Mouse (Mus musculus) limb, embryonic 11.5 days (tissue): ENCODE data around the gene Coro2a. TPM values are rescaled to one million over a fixed set of nuclear protein-coding genes. Genes with fewer than 3 reads are reported as not detected.
A peak's percentile ranks its signal among the peaks of the same experiment; 100 is the strongest.

ENCODE experiments used
- ATAC-seq: fragments of 200-750 bp; cut with Nextera tagmentation; 2 replicates; pipeline ENCODE4 v1.8.0; 2017; ENCODE audit warnings: low read depth; ENCODE audit not compliant: insufficient number of reproducible peaks, low FRiP score, low TSS enrichment
- DNase-seq: peaks from one replicate; pipeline ENCODE4 v3.0.0-alpha.2; 2015; ENCODE audit warnings: low spot score
- H3K27ac ChIP-seq: fragments of 300-500 bp; sonication (generic); replicated peaks from 2 replicates; pipeline ENCODE4 v1.5.1; 2014; ENCODE audit warnings: low read depth, mild to moderate bottlenecking, low read length
- H3K27me3 ChIP-seq: fragments of 300-500 bp; sonication (generic); 2 replicates; pipeline ENCODE4 v1.6.1; 2014; ENCODE audit warnings: mild to moderate bottlenecking, low read length, mixed read lengths; ENCODE audit not compliant: control insufficient read depth, insufficient read depth
- H3K36me3 ChIP-seq: fragments of 300-500 bp; sonication (generic); 2 replicates; pipeline ENCODE4 v1.6.1; 2014; ENCODE audit warnings: mild to moderate bottlenecking, low read length, moderate library complexity, mixed read lengths; ENCODE audit not compliant: control insufficient read depth, insufficient read depth
- H3K4me1 ChIP-seq: fragments of 300-500 bp; sonication (generic); 2 replicates; pipeline ENCODE4 v1.6.1; 2014; ENCODE audit warnings: low read length, mixed read lengths; ENCODE audit not compliant: control insufficient read depth, insufficient read depth
- H3K4me2 ChIP-seq: fragments of 300-500 bp; sonication (generic); 2 replicates; pipeline ENCODE4 v1.6.1; 2014; ENCODE audit warnings: low read depth, mild to moderate bottlenecking, moderate library complexity; ENCODE audit not compliant: severe bottlenecking
- H3K4me3 ChIP-seq: fragments of 300-500 bp; sonication (generic); 2 replicates; pipeline ENCODE4 v1.5.1; 2014; ENCODE audit warnings: low read depth, low read length
- H3K9ac ChIP-seq: fragments of 300-500 bp; sonication (generic); 2 replicates; pipeline ENCODE4 v1.6.1; 2014; ENCODE audit warnings: mild to moderate bottlenecking, low read length
- H3K9me3 ChIP-seq: fragments of 300-500 bp; sonication (generic); 2 replicates; pipeline ENCODE4 v1.6.1; 2016; ENCODE audit warnings: low read length; ENCODE audit not compliant: control insufficient read depth
- WGBS: fragments of 180-500 bp; shearing (Covaris S2); extraction: QIAGEN DNeasy Blood & Tissue Kit; methylation state at CpG from one replicate; pipeline ENCODE4 v1.1.7; 2014; 5-methylcytosine and 5-hydroxymethylcytosine counted together
- polyA plus RNA-seq: library from polyadenylated mRNA; unstranded; fragments of >200 nt; fragmentation: Nextera tagmentation; extraction: Ambion mirVana; gene quantifications from 2 replicates; pipeline ENCODE4 v1.2.1, GENCODE M21; 2014

Gene Coro2a
- polyA plus RNA-seq, 1 experiment from 2014 or later: 1.7 TPM

DNA sequence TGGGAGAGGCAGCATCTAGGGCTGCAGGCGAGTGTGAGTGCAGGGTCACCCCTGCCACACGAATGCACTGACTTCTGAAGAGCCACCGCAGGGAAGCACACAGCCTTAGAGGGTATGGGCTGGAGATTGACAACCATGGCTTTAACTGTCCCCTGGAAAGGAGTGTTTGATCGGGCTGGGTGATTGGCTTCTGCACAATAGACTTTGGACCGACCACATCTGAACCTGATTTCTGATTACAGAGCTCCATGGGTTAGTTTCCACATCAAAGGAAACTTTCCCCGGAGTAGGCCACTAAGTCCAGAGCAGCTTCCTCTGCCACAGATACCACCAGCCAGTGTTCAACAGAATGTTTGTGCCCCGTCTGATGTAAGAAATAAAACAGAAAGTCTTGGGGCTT is 72.3 kb downstream of the Coro2a start:
- Histone ChIP-seq H3K27me3 (peaks cover 11% of the 10 kb centered on the region), H3K9ac (no peak overlapping the region), H3K4me3 (no peak overlapping the region), H3K27ac (no peak overlapping the region), H3K9me3 (no peaks in the 10 kb centered on the region), H3K4me1 (no peaks in the 10 kb centered on the region), H3K36me3 (no peaks in the 10 kb centered on the region), H3K4me2 (no peak overlapping the region)
- no peak for DNase-seq
- WGBS: 39% methylated on average over 7 of the region's 7 CpGs
- no peak for ATAC-seq

DNA sequence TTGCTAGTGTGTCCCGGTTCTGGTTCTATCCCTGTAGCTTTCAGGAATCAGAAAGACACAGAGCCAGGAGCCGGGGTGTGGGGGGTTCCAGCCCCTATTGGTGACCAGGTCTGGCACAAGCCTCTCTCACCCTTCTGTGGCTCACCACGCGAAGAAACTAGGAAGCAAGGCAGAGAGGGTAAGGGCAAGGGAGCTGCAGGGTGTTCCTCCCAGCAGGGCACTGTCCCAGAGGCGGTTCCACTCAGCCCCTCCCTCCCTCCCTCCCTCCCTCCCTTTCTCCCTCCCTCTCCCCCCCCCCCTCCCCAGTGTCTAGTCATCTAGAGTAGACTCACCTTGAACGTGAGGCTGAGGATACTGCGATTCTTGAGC is 74.5 kb downstream of the Coro2a start:
- WGBS: 3% methylated on average over 7 of the region's 7 CpGs
- Histone ChIP-seq H3K4me2 (peak overlapping the region; percentile 41), H3K27ac (no peak overlapping the region), H3K4me3 (no peak overlapping the region; the same call in 1 of the 2 replicates), H3K4me1 (no peaks in the 10 kb centered on the region), H3K36me3 (no peaks in the 10 kb centered on the region), H3K27me3 (no peaks in the 10 kb centered on the region), H3K9me3 (no peaks in the 10 kb centered on the region), H3K9ac (no peak overlapping the region)
- DNase-seq (no peak), ATAC-seq (no peak)

DNA sequence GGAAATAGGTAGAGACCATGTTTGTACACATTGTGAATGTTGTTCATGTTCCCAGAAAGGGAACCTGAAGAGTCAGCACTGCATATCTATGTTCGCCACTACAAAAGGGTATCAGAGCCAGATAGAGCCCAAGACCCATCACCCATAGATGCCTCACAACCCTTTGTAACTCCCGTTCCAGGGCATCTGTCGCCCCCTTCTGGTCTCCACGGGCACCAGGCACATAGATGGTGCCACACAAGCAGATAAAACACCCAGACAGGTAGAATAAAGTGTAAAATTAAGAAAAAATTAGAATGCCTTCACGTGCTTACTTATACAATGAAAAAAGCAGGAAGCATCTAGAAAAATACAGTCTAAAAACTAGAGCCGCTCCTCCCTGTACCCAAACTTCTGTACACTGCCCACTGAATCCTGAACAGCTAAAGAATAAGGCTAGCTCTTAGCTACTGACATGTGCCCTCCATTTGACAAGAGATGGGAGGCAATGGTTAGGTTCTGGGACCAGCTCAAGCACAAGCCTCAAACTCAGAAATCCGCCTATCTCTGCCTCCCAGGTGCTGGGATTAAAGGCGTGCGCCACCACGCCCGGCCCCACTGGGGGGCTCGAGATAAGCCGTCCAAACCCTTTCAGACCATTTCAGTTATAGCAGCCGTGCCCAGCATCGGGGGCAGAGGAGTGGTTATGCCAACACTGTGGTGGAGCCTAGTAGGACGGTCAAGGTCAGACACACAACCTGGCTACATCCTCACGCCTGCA is 75.0 kb downstream of the Coro2a start:
- no peaks in the 10 kb centered on the region for H3K4me1 ChIP-seq
- peak overlapping the region; percentile 41 for H3K4me2 ChIP-seq
- ATAC-seq: no peak
- no peak overlapping the region for H3K4me3 ChIP-seq
- H3K27me3 ChIP-seq: no peaks in the 10 kb centered on the region
- H3K9ac ChIP-seq: no peak overlapping the region
- H3K36me3 ChIP-seq: no peaks in the 10 kb centered on the region
- DNase-seq: no peak
- H3K27ac ChIP-seq: no peak overlapping the region
- no peaks in the 10 kb centered on the region for H3K9me3 ChIP-seq
- 28% methylated on average over 17 of the region's 17 CpGs for WGBS

DNA sequence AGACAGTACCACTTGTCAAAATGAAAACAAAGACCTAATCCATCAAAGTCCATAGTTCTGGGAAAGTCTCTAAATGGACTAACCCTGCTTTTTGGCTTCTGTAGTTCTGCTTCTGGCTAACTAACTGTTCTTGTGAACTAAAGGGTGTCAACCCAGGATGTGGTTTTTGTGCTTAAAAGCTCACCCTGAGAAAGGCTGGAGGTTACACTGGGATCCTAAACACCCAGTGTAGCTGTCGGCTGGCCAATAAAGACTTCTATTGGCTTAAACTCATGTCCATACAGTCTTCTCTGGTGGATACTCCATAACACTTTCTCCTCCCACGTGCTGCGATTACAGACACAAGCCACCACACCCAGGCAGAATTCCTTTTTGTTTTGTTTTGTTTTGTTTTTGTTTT is 75.8 kb downstream of the Coro2a start:
- DNase-seq: no peak
- Histone ChIP-seq H3K4me3 (no peak overlapping the region), H3K4me1 (no peaks in the 10 kb centered on the region), H3K9ac (no peak overlapping the region), H3K27ac (no peak overlapping the region), H3K36me3 (no peaks in the 10 kb centered on the region), H3K4me2 (no peak overlapping the region), H3K9me3 (no peaks in the 10 kb centered on the region), H3K27me3 (no peaks in the 10 kb centered on the region)
- WGBS: 88% methylated on average over 3 of the region's 3 CpGs
- no peak for ATAC-seq

DNA sequence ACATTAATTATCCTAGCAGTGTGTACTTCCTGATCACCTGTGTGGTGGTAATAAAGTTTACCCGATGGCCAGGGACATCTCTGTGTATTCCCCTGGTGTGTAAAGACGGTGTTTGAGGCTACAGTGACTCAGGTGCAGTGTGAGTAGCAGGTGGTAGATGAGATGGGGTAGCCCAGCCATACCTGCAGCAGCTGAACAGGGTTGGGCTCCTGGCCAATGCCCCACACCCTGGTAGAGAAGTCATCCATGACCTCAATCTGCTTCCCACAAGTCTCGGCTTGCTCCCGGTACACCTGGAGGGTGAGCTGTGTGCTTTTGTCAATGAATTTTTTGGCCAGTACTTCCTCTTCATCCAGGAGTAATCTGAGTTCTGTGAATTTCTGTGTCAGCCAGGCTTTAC is 78.7 kb downstream of the Coro2a start:
- 86% methylated on average over 4 of the region's 4 CpGs for WGBS
- H3K4me3 ChIP-seq: no peak overlapping the region
- H3K9ac ChIP-seq: no peak overlapping the region
- DNase-seq (no peak), ATAC-seq (no peak)
- no peaks in the 10 kb centered on the region for H3K9me3 ChIP-seq
- H3K36me3 ChIP-seq: no peaks in the 10 kb centered on the region
- H3K27me3 ChIP-seq: no peaks in the 10 kb centered on the region
- no peak overlapping the region for H3K4me2 ChIP-seq
- 0 out of 2 replicates have a peak, but pooled peaks cover 2% of the 10 kb centered on the region for H3K4me1 ChIP-seq
- H3K27ac ChIP-seq: no peak overlapping the region

DNA sequence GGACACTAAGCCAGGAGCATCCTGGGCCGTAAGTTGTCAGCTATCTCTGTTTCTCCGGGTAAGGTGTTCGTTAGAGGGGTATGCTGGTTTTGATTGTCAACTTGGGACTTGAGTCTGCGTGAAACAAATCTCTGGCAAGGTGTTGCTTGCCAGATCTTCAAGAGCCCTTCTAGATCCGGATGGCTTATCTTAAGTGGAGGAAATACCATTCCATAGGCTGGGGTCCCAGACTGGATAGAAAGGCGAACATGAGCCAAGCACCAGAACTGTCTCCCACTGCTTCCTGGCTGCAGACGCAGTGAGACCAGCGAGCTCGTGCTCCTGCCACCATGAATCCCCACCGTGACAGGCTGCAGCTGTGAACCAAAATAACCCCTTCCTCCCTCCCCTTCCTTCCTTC is 80.5 kb downstream of the Coro2a start:
- no peaks in the 10 kb centered on the region for H3K9me3 ChIP-seq
- no peak for ATAC-seq
- H3K36me3 ChIP-seq: no peaks in the 10 kb centered on the region
- H3K27me3 ChIP-seq: no peaks in the 10 kb centered on the region
- no peak overlapping the region for H3K4me3 ChIP-seq
- H3K9ac ChIP-seq: no peak overlapping the region
- H3K4me2 ChIP-seq: no peak overlapping the region
- no peak for DNase-seq
- H3K4me1 ChIP-seq: 0 out of 2 replicates have a peak, but pooled peaks cover 2% of the 10 kb centered on the region
- 85% methylated on average over 10 of the region's 10 CpGs for WGBS
- no peak overlapping the region for H3K27ac ChIP-seq

DNA sequence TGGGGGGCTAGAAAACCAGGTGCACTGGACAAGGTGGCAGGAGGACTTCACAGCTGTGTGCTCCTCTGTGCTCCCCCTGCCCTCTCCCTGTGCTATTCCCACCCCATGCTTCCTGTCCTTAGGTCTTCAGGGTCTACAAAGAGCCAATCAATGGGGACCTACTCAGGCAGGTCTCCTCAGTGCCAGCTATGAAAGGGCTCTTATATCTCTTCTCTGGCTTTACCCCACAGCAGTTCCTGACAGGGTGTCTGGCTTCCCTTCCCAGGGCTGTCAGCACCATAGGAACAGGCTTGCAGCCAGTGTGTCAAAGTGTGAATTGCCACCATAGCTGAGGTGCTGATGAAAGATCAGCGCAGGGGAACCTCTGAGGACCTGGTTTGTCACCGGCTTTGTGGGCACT is 81.5 kb downstream of the Coro2a start:
- ATAC-seq: no peak
- no peaks in the 10 kb centered on the region for H3K27me3 ChIP-seq
- H3K4me1 ChIP-seq: 0 out of 2 replicates have a peak, but pooled peaks cover 2% of the 10 kb centered on the region
- no peak overlapping the region for H3K4me2 ChIP-seq
- no peak overlapping the region for H3K9ac ChIP-seq
- H3K9me3 ChIP-seq: no peaks in the 10 kb centered on the region
- no peak for DNase-seq
- WGBS: 74% methylated on average over 2 of the region's 2 CpGs
- H3K36me3 ChIP-seq: no peaks in the 10 kb centered on the region
- H3K27ac ChIP-seq: no peak overlapping the region
- no peak overlapping the region for H3K4me3 ChIP-seq

DNA sequence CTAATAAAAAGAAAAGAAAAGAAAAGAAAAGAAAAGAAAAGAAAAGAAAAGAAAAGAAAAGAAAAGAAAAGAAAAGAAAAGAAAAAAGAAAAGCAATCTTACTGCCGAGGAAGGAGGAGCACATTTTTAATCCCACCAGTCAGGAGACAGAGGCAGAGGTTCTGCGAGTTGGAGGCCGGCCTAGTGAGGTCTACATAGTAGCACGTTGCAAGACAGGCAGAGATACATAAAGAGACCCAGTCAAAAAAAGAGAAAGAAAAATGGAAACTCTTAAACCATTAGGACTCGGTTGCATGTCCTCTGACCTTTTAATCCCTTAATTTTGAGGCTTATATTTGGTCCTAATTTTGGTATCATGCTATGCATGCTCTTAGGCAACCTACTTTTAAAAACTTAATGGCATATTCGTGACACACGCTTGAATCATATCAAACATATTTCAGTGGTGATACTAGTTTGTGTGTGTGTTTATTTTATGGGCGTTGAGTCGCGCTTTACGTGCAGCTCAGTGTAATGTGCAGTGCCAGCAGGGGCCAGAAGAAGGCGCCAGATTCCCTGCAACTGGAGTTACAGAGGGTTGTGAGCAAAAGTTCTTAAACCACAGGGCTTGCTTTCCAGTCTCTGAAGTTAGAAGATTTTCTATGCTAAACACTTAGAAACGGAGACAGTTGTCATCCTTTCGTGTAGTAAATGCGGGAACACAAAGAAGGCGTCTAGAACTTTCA is 94.1 kb downstream of the Coro2a start:
- WGBS: 11% methylated on average over 16 of the region's 16 CpGs
- Histone ChIP-seq H3K27me3 (peaks cover 17% of the 10 kb centered on the region), H3K9ac (no peak overlapping the region), H3K36me3 (no peaks in the 10 kb centered on the region), H3K4me1 (0 out of 2 replicates have a peak, but pooled peaks cover 2% of the 10 kb centered on the region), H3K9me3 (no peaks in the 10 kb centered on the region), H3K4me3 (no peak overlapping the region; the same call in 1 of the 2 replicates), H3K4me2 (peak overlapping the region; percentile 36; the same call in 1 of the 2 replicates), H3K27ac (no peak overlapping the region)
- peak; percentile 85 for DNase-seq
- ATAC-seq: no peak
